Mouse (Mus musculus): ENCODE data around the gene Snrnp70.

The Snrnp70 gene

DNA sequence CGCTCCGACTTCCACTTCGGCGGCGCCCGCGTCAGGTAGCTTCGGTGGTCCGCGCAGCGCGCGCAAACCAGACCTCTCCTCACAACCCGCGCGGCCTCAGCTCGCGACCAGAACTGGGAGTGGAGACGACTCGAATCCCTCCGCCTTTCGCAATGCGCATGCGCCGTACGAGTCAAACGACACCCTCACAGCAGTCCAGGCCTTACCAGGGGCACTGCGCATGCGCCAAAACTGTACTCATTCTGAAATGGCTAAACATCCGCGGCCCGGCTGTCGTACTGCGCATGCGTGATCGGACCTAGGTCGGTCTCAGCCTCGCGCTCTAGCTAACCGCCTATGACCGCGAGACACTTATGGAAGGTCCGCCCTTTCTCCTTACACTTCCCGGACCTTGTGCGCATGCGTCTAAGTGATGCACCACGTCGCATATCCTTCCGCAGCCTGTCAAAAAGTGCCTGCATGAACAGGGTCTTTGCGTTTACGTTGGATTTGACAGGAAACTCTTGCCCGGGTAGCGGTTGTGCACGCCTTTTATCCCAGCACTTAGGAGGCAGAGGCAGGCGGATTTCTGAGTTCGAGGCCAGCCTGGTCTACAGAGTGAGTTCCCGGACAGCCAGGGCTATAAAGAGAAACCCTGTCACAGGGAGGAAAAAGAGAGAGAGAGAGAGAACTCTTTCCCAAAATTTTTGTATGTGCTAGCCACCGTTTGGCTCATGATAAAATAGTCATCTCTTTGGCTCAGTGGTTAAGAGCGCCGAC, at the start of gene Snrnp70:
Gene Snrnp70 (minus strand): TSS at position 165 of the 759 bp plus-strand sequence.
- in situ Hi-C loops (cut with MboI; ENCODE audit: low pct_unique_long_range_greater_than_20kb in 1 of 2, low sequenced_read_pairs in 2 of 2, unreplicated experiment in 1 of 2), result no loop called here

DNA sequence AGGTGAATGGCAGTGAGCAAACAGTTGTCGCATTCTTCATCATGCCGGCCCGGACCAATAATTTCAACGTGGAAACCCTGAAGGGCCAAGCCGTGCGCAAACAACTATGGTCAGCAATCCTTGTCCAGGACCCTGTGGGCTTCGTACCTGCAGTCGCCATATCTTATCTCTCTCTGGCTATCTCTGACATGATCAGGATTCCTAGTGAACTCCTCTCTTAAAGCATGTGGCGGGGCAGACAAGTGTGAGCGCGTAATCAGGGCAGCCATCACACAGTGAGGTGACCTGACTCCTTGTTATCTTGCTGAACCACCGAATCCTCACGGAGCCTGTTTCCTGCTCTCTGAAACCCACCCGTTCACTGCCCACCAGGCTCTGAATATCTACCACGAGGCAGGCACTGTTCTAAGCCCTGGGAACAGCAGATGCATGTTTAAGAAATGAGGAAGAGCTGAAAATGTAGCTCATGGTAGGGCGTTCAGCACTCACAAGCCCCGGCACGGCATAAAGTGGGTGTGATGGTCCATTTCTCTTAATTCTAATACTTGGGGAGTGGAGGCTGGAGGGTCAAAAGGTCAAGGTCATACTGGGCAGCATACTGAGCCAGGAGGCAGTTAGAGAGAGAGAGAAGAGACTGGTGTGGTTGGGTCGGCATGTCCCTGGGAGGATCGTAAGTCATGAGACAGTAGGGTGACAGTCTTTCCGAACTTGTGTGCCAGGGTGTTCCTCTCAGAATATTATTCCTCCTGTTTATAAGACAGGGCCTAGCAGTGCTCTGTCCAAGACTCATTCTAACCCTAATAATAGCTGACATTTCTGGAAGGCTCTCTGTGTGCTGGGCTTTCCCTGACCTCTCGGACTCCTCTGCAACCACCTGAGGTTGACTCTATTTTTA, 48.2 kb upstream of the Snrnp70 start:
- in situ Hi-C loops (cut with MboI; ENCODE audit: low pct_unique_long_range_greater_than_20kb in 1 of 2, low sequenced_read_pairs in 2 of 2, unreplicated experiment in 1 of 2), result no loop called here

DNA sequence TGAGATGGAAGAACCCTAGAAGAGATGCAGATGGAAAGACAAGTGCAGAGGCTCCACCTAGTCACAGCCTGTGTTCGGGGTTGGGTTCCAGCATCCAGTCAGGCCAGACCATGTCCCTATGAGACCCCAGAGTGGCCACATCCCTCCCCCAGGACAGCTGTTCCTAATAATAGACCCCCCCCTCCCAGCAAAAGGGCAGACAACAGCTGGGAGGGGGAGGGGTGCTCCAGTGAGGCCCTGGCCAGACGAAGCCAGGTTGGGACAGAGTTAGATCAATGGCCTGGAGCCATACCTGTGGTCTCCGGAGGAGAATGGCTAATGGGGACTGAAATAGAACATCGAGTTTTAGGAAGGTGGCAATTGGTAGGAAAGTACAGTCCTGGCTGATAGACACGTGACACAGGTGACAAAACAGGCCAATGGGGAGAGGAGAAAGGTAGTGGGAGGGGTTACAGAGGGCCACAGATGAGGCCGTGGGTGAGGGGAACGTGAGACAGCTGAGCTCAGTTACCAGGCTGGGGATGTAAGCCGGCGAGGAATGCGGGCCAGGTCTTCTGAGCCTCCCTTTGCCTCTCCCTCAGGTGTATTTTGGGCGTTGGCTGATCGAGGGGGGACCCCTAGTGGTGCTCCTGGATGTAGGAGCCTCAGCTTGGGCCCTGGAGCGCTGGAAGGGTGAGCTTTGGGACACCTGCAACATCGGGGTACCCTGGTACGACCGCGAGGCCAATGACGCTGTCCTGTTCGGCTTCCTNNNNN, 42.2 kb upstream of the Snrnp70 start, which contains the start of gene Ruvbl2:
Gene Ruvbl2 (minus strand): TSS at position 576 of the 756 bp plus-strand sequence.
- in situ Hi-C loops (cut with MboI; ENCODE audit: low pct_unique_long_range_greater_than_20kb in 1 of 2, low sequenced_read_pairs in 2 of 2, unreplicated experiment in 1 of 2), result no loop called here

DNA sequence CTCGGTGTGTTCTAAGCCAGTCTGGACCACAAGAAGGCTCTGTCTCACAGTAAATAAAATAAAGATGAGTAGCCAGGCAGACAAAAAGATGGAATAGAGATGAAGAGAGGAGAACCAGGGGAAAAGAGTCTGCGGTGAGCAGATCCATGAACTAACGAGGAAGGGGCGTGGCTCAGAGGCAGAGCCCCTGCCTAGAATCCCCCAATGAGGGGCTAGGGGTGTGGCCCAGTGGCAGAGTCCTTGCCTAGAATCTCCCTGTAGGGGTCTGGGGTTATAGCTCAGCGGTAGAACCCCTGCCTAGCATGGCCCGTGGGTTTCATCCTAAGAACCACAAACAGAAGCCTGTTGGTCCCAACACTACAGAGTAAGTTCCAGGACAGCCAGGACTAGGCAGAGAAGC, 41.5 kb upstream of the Snrnp70 start:
- in situ Hi-C loops (cut with MboI; ENCODE audit: low pct_unique_long_range_greater_than_20kb in 1 of 2, low sequenced_read_pairs in 2 of 2, unreplicated experiment in 1 of 2), result no loop called here

DNA sequence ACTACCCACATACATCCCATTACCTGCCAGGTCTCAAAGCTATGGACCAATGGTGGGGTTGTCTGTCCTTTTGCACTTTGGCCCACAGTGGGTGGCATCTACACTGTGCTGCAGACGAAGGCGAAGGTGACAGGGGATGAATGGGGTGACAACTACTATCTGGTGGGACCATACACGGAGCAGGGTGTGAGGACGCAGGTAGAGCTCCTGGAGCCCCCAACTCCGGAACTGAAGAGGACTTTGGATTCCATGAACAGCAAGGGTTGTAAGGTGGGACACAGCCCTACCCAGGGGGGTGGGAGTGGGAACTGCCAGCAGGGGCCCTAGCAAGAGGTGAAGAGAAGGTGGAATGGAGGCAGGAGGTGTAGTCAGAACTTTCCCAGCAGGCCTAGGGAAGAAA, 40.9 kb upstream of the Snrnp70 start:
- in situ Hi-C loops (cut with MboI; ENCODE audit: low pct_unique_long_range_greater_than_20kb in 1 of 2, low sequenced_read_pairs in 2 of 2, unreplicated experiment in 1 of 2), result no loop called here

DNA sequence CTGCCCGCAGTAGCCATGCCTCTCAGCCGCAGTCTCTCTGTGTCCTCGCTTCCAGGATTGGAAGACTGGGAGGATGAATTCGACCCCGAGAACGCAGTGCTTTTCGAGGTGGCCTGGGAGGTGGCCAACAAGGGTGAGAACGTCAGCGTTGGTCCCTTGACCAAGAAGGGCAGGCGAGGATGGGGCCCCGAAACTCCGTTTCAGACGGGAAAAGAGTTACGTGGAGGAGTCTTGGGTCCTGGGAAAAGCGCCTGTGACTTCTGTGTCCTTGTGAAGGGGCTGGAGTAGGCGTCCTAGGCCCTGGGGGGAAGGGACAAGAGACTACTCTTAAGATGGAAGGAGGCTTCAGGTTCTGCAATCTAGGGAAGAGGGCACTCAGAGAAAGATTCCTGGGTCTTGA, 39.5 kb upstream of the Snrnp70 start:
- in situ Hi-C loops (cut with MboI; ENCODE audit: low pct_unique_long_range_greater_than_20kb in 1 of 2, low sequenced_read_pairs in 2 of 2, unreplicated experiment in 1 of 2), result no loop called here

DNA sequence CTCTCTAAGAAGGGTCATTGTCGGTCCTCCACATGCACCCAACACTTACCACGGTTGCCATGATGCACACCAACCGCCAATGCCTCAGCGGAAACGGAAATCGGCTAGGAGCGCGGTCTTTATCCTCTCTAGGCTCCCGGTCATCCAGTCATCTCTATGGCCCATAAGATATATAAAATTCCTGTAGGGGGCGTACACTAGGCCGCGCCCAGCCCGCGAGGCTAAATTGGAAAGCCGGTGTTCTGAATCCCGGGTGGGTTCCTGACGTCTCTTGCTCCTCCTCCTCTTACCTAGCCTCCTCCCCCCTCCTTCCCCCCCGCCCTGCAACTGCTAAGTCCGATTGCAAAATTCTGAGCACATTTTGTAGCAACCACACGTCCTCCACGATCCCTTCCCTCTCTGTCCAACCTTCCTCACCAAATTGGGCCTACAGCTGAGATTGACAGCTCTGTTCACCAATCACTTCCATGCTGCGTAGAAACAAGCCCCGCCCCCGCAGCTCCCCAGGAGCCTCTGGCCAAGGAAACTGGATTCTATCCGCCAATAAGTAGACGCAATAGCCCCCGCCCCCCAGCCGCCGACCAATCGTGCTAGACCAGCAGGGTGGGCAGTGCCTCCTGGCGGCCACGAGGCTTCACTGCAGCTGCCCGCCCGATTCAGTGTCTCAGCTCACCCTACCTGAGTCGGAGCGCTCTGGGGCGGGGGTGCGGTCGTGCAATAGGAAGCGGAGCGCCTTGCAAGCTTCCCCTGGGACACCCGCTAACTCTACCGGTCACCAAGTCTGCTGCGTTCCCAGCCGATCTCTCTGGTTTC, 38.9 kb upstream of the Snrnp70 start, which contains the start of gene Gys1:
Gene Gys1 (plus strand): TSS at position 642 of the 813 bp plus-strand sequence.
- in situ Hi-C loops (cut with MboI; ENCODE audit: low pct_unique_long_range_greater_than_20kb in 1 of 2, low sequenced_read_pairs in 2 of 2, unreplicated experiment in 1 of 2), result no loop called here

DNA sequence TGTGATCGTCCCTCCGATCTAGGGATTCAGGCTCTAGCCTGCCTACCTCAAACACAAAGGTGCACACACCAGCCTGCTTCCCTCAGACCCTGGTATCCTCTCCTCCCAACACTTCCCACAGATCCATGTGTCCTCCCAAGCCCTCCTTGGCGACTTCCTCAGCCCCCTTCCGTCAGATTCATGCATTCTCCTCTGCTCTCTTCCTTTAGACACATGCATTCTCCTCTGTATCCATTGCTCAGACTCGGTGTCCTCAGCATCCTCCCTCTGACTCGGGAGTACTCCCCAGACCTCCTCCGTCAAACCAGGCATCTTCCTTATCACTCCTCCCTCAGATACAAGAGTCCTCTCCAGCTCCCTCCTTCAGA, 38.3 kb upstream of the Snrnp70 start:
- in situ Hi-C loops (cut with MboI; ENCODE audit: low pct_unique_long_range_greater_than_20kb in 1 of 2, low sequenced_read_pairs in 2 of 2, unreplicated experiment in 1 of 2), result no loop called here

DNA sequence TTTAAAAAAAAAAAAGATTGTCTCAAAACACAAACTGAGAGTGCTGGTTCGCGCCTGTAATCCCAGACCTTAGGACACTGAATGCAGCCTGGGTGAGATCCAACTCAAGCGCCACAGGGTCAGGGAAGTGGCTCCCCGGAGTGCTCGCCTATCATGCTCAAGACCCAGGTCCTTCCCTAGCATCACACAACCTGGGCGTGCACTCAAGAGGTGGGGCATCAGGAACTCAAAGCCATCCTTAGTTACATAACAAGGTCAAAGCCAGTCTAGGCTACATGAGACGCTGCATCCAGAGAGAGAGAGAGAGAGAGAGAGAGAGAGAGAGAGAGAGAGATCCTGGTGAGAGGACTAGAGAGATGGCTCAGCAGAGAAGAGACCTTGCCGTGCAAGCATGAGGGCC, 31.0 kb upstream of the Snrnp70 start:
- in situ Hi-C loops (cut with MboI; ENCODE audit: low pct_unique_long_range_greater_than_20kb in 1 of 2, low sequenced_read_pairs in 2 of 2, unreplicated experiment in 1 of 2), result no loop called here

DNA sequence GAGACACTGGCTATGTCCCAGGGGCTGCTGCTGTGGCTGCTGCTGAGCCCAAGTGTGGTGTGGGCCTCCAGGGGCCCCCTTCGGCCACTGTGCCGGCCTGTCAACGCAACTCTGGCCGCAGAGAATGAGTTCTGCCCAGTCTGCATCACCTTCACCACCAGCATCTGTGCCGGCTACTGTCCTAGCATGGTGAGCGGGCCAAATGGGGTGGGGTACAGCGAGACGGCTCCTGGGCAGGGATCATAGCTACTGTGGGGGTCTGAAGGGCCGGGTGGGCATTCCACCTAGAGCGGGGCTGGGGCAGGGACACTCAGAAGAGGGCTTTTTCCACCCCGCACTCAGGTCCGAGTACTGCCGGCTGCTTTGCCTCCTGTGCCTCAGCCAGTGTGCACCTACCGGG, 25.7 kb upstream of the Snrnp70 start:
- in situ Hi-C loops (cut with MboI; ENCODE audit: low pct_unique_long_range_greater_than_20kb in 1 of 2, low sequenced_read_pairs in 2 of 2, unreplicated experiment in 1 of 2), result no loop called here

DNA sequence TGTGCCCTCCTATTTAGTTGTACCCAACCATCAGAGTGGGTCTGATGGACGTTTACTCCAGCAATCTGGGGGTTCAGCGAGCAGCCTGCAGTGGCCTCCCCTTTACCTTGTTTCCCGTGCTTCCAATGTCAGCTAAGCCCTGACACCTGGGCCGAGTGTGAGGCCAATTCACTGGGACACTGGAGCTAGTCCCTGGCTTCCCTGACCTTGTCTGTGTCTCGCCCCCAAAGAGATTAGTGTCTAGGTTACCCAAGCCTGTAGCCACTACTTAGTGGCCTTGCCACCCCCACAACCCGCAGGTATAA, 25.0 kb upstream of the Snrnp70 start, which contains the start of gene Lhb:
Gene Lhb (plus strand): TSS at position 206 of the 305 bp plus-strand sequence.
- in situ Hi-C loops (cut with MboI; ENCODE audit: low pct_unique_long_range_greater_than_20kb in 1 of 2, low sequenced_read_pairs in 2 of 2, unreplicated experiment in 1 of 2), result no loop called here

DNA sequence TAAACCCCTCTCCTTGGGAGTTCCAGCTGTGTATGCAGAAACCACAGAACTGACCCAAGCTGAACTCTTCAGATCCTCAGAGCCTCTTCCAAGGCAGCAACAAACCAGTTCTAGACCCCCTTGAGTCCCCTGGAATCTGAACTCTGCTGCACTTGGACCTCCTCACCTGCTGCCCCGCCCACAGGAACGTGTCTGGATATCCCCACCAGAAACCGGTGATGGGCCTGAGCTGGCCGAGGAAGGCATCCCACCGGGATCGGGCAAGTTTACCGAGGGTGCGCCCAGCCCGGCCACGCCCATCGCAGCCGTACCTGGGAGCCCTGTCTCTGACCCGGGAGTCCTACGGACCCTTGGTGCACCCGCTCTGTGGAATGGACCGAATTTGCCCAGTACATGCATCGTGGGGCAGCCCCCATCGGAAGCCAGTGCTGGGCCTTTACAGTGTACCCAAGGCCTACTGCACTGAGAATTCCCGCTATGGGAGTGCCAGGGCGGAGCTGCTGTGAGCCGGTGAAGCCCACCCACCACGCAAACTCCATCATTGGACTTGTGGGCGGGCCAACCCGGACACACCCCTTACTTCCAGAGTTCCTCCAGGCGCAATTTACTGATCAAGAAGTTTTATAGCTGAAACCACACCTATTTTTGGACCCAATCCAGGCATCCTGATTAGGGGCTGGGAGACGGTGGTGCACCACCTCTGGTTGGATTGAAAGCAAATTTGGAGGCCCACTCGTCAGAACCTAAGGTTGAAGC, 24.5 kb upstream of the Snrnp70 start:
- in situ Hi-C loops (cut with MboI; ENCODE audit: low pct_unique_long_range_greater_than_20kb in 1 of 2, low sequenced_read_pairs in 2 of 2, unreplicated experiment in 1 of 2), result no loop called here

DNA sequence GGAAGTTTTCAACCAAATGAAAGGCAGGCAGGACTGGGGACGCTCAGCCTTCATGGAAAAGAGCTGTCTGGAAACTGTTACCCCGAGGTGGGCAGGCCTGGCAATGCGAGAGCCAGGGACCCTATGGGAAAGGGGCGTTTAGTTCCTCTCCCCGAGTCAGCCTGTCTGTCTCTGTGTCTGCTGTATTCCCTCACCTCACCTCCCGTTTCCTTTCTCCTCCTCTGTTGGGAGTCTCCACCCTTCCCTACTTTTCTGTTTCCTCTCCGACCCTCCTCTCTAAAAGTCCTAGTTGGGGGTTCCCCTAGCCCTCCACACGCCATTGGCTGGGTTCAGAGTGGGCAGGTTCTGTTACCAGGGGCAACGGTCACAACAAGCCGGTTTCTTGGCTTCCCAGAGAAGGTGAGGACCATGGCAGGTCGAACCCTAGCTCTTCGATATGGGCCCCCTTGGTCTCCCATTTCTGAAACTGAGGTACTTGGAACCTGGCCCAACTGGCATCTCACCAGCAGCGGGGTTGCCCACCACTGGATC, 22.5 kb upstream of the Snrnp70 start:
- in situ Hi-C loops (cut with MboI; ENCODE audit: low pct_unique_long_range_greater_than_20kb in 1 of 2, low sequenced_read_pairs in 2 of 2, unreplicated experiment in 1 of 2), result no loop called here

DNA sequence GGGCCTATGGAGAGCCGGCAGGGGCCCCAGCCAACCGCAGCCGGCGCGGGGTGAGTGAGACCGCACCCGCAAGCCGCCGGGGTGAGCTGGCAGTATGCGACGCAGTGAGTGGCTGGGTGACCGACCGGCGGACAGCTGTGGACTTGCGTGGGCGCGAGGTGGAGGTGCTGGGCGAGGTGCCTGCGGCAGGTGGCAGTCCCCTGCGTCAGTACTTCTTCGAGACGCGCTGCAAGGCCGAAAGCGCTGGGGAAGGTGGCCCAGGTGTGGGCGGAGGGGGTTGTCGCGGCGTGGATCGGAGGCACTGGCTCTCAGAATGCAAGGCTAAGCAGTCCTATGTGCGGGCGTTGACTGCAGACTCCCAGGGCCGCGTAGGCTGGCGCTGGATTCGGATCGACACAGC, 20.1 kb upstream of the Snrnp70 start:
- in situ Hi-C loops (cut with MboI; ENCODE audit: low pct_unique_long_range_greater_than_20kb in 1 of 2, low sequenced_read_pairs in 2 of 2, unreplicated experiment in 1 of 2), result no loop called here

DNA sequence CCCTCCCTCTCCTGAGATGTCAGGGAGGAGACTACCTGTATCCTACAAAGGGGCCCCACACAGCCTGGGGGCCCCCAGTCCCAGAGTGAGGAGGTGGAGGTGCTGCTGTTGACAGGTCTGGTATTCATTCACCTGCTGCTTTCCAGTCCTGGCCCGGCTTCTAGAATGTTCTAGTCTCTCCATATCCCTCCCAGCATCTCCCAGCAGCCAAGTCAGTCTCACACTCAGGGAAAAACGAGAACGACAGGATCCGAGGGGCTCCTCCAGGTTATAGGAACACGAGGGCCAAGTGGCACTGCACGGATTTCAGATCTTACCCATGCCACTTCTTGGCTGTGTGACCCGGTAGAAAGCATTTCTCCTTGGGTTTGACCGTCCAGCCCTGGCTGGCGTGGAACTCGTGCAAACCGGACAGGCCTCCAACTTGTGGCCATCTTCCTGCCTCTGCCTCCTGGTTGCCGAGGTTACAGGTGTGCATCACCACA, 19.2 kb upstream of the Snrnp70 start:
- in situ Hi-C loops (cut with MboI; ENCODE audit: low pct_unique_long_range_greater_than_20kb in 1 of 2, low sequenced_read_pairs in 2 of 2, unreplicated experiment in 1 of 2), result no loop called here

DNA sequence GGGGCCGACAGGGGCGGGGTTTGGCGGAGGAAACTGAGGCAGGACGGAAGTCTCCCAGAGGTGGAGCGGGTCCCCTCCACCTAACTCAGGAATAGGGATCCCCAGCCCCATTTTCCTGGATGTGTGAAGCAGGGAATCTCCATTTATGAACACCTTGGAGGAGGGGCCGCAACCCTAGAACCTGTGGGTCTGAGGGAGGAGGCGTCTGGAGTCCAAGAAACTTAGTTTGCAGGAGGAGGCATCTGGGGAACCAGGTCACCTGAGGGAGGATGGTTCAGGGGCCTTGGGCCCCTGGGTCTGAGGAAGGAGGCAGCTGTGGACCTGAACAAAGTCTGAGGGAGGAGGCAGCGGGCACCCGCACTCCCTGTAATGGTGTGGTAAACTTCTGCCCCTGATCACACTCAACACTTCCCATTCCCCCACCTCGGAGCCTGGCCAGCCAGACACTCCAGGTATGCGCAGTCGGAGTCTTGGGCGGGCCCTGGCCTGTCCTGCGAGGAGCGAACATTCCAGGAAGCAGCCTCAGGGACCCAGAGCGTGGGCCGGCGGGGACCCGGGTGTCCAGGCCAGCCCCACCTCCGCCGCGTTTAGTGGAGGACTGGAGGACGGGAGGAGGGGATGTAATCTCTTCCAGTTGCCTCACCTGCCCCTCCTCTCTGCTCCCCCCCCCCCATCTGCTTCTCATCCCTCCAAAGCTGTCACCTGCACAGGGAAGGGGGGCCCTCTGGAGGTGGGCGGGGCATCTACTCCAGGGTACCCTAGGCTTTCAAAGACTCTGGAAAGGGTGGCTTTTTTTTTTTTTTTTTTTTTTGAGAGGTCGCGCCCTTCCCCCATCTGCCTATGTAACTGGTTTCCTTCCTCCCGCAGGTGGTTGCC, 18.6 kb upstream of the Snrnp70 start:
- in situ Hi-C loops (cut with MboI; ENCODE audit: low pct_unique_long_range_greater_than_20kb in 1 of 2, low sequenced_read_pairs in 2 of 2, unreplicated experiment in 1 of 2), result no loop called here
